Mouse (Mus musculus) neural tube, embryonic 10.5 days (tissue): ENCODE data around the gene Myo3b.
"Not testable (repeated sequence)": the region's sequence is repeated elsewhere in the genome, so short reads cannot be mapped to it uniquely, and the experiment has no call there.

Experiments used
- DNase-seq: peaks from one replicate; pipeline ENCODE4 v3.0.0-alpha.2; 2017; ENCODE audit warnings: low spot score; ENCODE audit errors: extremely low spot score

Myo3b gene

GRCm38 (mm10) chr2:70195418-70196248 lies 156.7 kb downstream of the Myo3b start:
- DNase-seq, result no peak

GRCm38 (mm10) chr2:70201796-70202555 lies 163.1 kb downstream of the Myo3b start:
- no peak for DNase-seq

DNA sequence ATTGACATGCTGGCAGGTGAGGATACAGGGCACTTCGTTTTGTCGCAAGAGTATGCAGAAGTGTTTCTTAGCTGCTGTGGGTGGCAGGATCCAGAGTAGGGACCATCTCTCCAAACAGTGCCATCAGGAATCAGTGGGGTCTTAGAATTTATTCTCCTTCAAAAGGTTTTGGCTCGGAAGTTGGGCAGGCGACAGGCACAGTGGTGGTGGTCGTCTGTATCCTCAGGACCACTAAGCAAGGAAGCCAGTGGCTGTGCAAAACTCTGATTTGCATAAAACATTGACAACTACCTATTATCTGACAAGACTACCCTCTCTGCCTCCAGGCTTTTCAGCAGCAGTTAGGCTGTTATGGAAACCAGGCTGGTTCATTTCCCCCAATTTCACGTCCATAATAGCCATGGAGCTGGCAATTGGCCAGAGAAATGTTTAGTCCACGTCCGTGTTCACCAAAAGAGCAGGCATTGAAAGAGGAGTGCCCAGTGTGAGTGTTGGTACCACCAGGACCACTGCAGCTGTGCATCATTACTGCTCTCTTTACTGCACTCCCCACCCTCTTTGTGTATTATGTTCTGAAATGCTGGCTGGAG lies 163.7 kb downstream of the Myo3b start:
- no peak for DNase-seq

DNA sequence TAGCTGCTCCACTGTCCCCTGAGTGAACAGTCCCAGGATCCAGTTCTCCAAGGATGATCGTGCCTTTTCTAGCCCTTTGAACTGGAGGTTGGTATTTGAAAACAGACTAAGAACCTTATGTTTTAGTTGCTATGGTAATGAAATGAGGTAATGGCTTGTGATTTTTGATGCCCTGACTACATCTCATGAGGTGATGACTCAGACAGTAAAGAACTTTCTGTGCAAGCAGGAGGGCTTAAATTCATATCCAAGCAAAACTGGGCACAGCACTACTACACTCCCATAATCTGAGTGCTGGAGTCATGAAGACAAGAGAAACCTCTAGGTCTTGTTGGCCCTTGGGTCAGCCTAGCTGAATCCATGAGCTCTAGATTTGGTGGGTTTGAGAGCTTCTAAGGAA lies 169.5 kb downstream of the Myo3b start:
- DNase-seq, result no peak

GRCm38 (mm10) chr2:70209790-70210189 lies 170.9 kb downstream of the Myo3b start:
- no peak for DNase-seq

DNA sequence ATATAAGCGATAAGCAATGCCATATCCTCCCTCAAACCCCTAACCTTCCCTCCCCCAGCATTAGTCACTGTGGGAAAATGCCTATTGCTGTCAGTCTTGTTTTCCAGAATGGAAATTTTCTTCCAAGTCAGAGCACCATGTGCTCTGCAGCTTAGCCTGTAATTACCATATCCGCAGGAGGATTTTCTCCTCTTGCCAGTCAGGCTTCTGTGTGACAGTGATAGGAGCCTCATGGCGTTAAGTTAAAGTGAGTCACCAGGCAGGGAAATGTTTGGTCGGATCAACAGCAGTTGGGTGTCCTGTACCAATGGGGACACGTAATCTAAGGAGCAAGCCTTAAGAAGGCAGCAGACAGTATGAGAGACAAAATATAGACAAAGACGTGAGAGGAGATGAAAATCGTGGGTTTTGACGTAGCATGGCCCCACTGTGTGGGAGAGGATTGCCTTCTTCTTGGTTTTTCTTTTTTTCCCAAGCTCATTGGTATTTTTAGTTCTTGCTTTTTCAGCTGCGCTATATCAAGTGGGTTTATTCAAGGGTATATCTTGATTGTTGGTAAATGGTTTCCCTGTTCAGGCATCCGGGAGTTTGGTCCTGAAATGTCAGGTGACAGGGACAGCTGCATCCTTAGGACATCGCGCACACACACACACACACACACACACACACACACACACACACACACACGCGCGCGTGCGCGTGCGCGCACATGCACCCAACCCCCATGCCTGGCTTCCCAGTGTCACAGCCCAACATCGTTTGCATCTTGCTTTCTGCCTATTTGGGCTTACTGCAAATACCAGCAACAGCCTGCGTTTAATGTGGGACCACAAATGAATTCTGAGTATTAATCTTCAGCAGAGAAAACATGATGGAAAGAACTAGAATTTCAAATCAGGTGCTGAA lies 171.8 kb downstream of the Myo3b start:
- no peak for DNase-seq

- no peak for DNase-seq
These were observed 175.5 kb downstream of the Myo3b start for GRCm38 (mm10) chr2:70214401-70214800.

DNA sequence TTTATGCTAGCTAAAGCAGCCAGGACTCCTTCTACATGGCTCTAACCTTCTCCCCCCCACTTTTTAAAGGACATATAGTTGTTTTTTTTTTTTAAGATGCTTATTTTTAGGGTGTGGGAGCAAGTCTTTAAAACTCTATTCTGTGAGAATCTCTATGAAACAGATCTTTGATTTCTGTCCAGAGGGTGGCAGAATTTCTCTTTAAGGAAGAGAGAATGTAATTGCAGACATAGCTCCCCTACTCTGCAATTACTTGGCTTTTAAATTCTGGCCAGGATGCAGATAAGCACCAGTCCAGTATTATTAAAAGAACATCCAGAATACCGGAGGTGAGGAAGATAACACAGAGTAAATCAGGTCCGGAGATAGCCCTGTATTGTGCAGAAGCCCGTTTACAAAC lies 178.9 kb downstream of the Myo3b start:
- no peak for DNase-seq

DNA sequence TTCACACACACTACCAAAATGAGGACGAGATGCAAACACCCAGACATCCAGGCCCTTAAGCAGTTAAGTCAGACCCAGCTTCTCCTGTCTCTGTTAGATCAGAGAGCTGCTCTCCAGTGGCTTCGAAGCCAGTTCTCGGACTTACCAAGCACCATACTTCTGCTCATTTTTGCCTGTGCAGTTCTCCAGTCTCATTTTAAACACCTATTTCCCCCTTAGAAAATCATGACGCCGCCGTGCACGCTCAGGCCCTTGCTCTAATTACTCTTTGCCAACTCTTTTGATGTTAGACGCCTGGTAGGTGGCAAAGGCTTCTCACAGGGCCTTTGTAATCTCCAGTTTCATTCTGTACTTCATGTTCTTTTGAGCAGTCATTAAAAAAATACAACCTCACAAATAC lies 179.5 kb downstream of the Myo3b start:
- no peak for DNase-seq

GRCm38 (mm10) chr2:70226679-70227078 lies 187.8 kb downstream of the Myo3b start:
- no peak for DNase-seq

DNA sequence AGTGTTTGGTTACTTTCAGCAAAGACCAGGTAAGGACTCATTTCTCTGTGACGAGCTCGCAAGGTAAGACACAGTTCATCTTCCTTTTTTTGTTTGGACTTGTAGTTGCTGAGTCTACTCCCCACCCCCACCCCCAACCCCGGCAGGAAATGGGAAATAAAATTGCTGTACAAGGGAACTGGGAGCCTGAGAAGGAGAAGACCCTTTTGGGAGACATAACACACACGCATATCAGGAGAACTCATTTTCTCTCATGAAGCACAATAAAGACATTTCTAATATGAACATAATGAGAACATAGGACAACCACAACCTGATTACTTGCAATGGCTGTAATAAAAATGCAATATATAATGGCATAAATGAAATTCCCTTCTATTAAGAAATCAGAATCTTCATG lies 195.5 kb downstream of the Myo3b start:
- DNase-seq, result not testable (repeated sequence)

DNA sequence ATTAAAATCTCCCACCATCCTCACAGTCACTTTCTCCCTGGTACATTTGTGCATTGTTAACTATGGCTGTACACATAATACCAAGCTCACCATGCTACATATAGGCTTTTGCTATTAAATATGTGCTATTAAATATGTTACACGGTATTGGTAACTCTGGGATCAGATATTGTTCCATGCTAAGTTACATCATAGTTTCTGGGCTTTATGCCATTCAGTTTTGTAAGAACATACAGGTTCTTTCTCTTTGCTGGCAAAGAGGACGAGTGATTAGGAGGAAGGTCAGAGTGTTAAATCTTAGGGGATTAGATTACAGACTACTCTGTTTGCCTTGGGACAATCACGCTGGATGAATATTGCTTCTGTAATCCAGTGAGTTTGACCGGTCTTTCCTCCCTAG lies 207.1 kb downstream of the Myo3b start:
- DNase-seq, result no peak

GRCm38 (mm10) chr2:70248616-70249015 lies 209.7 kb downstream of the Myo3b start:
- DNase-seq, result no peak

DNA sequence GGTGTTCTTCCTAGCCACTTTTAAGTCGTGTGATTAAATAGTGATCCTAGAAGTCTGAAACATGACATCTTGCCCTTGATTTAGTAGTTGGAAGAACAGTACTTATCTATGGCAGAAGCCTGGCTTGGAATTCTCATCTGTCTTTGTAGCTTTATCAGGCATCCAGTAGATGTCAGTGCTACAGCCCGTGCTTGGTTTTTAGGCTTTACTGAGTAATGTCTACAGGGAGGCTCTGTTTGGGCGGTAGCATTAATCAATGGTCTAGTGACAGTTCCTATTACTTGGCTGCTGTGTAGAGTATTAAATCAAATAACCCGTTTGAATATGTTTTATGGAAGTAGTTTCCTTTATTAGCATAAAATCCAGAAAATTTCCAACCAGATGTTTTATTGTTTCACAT lies 210.9 kb downstream of the Myo3b start:
- no peak for DNase-seq

GRCm38 (mm10) chr2:70251256-70251655 lies 212.3 kb downstream of the Myo3b start:
- no peak for DNase-seq

- DNase-seq, result no peak
These were observed 220.6 kb downstream of the Myo3b start for GRCm38 (mm10) chr2:70259357-70260000.

DNA sequence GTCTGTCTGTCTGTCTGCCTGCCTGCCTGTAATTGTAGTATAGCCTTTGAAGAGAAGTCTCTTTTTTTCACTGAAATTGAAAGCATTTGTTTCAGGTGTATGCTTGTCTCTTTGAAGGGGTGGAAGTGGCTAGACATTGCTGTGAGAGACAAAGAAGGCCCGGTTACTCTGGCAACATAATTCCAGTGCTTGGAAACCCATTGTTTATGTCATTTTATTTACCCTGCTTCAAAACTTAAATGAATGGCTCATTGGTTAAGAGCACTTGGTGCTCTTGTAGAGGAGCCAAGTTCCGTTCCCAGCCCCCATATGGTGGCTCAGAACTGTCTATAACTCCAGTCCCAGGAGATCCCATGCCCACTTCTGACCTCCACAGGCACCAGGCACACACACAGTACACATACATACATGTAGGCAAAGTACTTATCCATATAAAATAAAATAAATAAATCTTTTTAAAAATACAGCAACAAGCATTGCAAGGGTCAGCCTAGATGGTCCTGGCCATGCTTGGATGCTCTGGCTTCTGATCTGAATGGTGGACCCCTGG lies 221.8 kb downstream of the Myo3b start:
- DNase-seq, result no peak

- no peak for DNase-seq
These were observed 223.0 kb downstream of the Myo3b start for GRCm38 (mm10) chr2:70261703-70262564.

- DNase-seq, result peak; percentile 39
These were observed 223.7 kb downstream of the Myo3b start for GRCm38 (mm10) chr2:70262565-70263082.
